Mouse (Mus musculus) ES-Bruce4 (cell line): ENCODE results near the gene Cers1. TPM values are rescaled to one million over a fixed set of nuclear protein-coding genes. Genes with fewer than 3 reads are reported as not detected.

ENCODE experiments used
- H3K27ac ChIP-seq: 2 replicates; pipeline ENCODE4 v1.5.1; 2012; ENCODE audit warnings: low read length, inconsistent platforms; ENCODE audit not compliant: insufficient read depth
- H3K27me3 ChIP-seq: 2 replicates; pipeline ENCODE4 v1.6.1; 2012; ENCODE audit warnings: mild to moderate bottlenecking, low read length, inconsistent platforms; ENCODE audit not compliant: control insufficient read depth, poor library complexity, insufficient read depth, severe bottlenecking
- H3K36me3 ChIP-seq: 2 replicates; pipeline ENCODE4 v1.6.1; 2012; ENCODE audit warnings: inconsistent platforms, mild to moderate bottlenecking, low read length, moderate library complexity; ENCODE audit not compliant: control insufficient read depth, poor library complexity, insufficient read depth, severe bottlenecking
- H3K4me1 ChIP-seq: one replicate; pipeline ENCODE4 v1.8.1; 2011; ENCODE audit warnings: low read length; ENCODE audit not compliant: control insufficient read depth, insufficient read depth
- H3K4me3 ChIP-seq: 2 replicates; pipeline ENCODE4 v1.5.1; 2011; ENCODE audit warnings: low read depth, mild to moderate bottlenecking, low read length
- H3K9ac ChIP-seq: 2 replicates; pipeline ENCODE4 v1.6.1; 2012; ENCODE audit warnings: low read depth, mild to moderate bottlenecking, inconsistent platforms; ENCODE audit not compliant: poor library complexity, severe bottlenecking
- H3K9me3 ChIP-seq: replicated peaks from 2 replicates; pipeline ENCODE4 v1.6.1; 2012; ENCODE audit warnings: mild to moderate bottlenecking, low read length, inconsistent platforms; ENCODE audit not compliant: control insufficient read depth, poor library complexity, insufficient read depth, severe bottlenecking
- CTCF ChIP-seq: IDR thresholded peaks from one replicate; pipeline ENCODE4 v1.8.1; 2011; ENCODE audit warnings: low read depth, low read length
- EP300 ChIP-seq: IDR thresholded peaks from 2 replicates; pipeline ENCODE4 v1.6.1; 2011; ENCODE audit warnings: low read depth, low read length; ENCODE audit not compliant: insufficient read depth
- POLR2A ChIP-seq: IDR thresholded peaks from one replicate; pipeline ENCODE4 v1.8.1; 2011; ENCODE audit warnings: low read length; ENCODE audit not compliant: insufficient read depth
- polyA plus RNA-seq: library from polyadenylated mRNA; stranded (reverse); fragments of >200 nt; gene quantifications from 2 replicates; pipeline ENCODE4 v1.2.4, GENCODE M21; 2011; ENCODE audit warnings: low read depth; ENCODE audit not compliant: missing spikeins, insufficient read depth, insufficient read length

The Cers1 gene
- polyA plus RNA-seq, 1 experiment = 3.4 TPM

DNA sequence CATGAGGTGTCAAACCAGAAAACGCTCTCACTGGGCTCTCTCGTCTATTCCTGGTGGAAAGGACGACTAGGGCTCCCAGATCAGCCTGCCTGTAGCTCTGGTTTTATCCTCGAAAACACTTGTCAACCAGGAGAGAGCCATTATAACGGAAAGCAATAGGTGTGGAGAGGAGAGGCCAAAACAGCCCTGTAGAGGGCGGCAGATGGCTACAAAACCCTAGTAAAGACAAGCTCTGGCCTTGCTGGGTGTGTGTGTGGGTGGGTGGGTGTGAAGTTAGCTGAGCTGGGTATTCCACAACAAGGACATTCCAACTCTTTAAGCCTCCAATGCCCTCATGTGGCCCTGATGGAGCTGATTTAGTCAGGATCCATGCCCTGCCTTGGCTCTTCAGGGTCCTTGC is 28.1 kb downstream of the Cers1 start:
- Histone ChIP-seq H3K4me3 (no peak overlapping the region), H3K27ac (no peak overlapping the region), H3K9ac (no peak overlapping the region), H3K36me3 (peaks cover 54% of the 10 kb centered on the region), H3K4me1 (peaks cover 2% of the 10 kb centered on the region), H3K9me3 (no peaks in the 10 kb centered on the region), H3K27me3 (no peaks in the 10 kb centered on the region)
- TF ChIP-seq EP300 (no peak), CTCF (peak; percentile 56), POLR2A (no peak)

DNA sequence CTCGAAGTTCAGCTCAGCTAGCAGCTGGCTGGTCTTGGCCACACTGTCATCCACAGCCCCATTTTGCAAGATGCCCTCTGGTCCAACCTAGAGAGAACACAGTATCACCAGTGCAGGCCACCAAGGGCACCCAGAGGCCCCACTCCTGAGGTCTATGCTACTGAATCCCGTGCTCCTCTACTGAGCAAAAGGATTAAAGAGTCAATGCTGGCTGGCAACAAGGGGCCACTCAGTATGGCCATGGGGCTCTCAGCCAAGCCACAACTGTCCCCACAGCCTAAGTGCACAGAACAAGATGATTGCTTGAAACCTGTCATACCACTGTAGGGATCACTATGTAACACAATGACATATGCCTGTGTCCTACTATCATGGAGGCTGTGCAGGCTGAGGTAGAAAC is 28.7 kb downstream of the Cers1 start:
- no peak overlapping the region for H3K9ac ChIP-seq
- no peaks in the 10 kb centered on the region for H3K27me3 ChIP-seq
- no peaks in the 10 kb centered on the region for H3K9me3 ChIP-seq
- peaks cover 53% of the 10 kb centered on the region for H3K36me3 ChIP-seq
- TF ChIP-seq CTCF (no peak), EP300 (no peak), POLR2A (no peak)
- H3K4me1 ChIP-seq = peaks cover 6% of the 10 kb centered on the region
- no peak overlapping the region for H3K27ac ChIP-seq
- no peak overlapping the region for H3K4me3 ChIP-seq

DNA sequence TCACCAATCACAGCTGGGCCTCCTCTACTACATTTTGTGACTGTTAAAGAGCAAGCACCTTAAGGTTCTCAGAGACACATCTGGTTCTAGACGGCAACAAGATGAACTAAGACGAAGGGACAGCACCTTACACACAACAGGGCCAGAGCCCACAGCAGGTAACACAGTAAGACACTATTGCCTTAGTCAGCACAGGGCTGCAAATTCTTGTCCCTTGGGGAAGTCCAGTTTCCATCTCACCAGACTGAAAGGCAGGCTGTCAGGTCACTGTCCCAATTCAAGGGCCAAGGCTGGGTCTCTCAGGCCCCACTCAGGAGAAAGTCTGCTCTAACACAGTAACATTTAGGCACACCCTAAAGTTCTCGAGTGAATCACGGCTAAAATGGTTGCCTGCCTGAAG is 31.9 kb downstream of the Cers1 start:
- TF ChIP-seq POLR2A = no peak
- TF ChIP-seq EP300 = no peak
- no peak for TF ChIP-seq CTCF
- H3K9me3 ChIP-seq = no peaks in the 10 kb centered on the region
- H3K27me3 ChIP-seq = no peaks in the 10 kb centered on the region
- no peak overlapping the region for H3K27ac ChIP-seq
- peaks cover 32% of the 10 kb centered on the region for H3K36me3 ChIP-seq
- H3K9ac ChIP-seq = no peak overlapping the region
- H3K4me1 ChIP-seq = peaks cover 10% of the 10 kb centered on the region
- H3K4me3 ChIP-seq = no peak overlapping the region

DNA sequence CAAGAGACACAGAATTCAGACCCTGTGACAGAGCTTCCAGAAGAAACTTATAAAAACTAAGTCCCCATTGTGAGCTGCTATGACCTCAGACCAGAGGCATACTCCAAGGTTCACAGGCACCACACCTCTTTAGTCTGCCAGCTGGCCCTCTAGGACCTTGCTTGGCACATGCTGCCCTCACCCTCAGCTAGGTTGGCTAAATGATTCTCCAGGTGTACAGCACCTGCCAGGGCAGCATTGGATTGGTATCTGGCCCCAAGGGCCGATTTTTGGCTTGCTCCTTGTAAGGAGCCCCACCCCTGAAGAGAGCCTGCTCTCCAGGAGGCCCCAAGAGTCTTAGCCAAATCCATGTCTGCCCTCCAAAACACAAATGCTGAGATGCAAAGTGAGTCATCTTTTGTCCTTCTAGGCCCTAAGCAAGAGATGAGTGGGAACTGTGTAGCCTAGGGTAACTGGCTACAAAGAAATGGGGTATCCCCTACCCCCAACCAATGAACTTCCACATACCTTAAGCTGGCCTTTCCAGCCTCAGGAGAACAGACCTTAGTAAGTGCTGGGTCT is 32.4 kb downstream of the Cers1 start:
- no peaks in the 10 kb centered on the region for H3K27me3 ChIP-seq
- no peak overlapping the region for H3K4me3 ChIP-seq
- H3K9me3 ChIP-seq = no peaks in the 10 kb centered on the region
- TF ChIP-seq CTCF (no peak), POLR2A (no peak), EP300 (no peak)
- peaks cover 27% of the 10 kb centered on the region for H3K36me3 ChIP-seq
- H3K9ac ChIP-seq = no peak overlapping the region
- H3K4me1 ChIP-seq = peaks cover 10% of the 10 kb centered on the region
- no peak overlapping the region for H3K27ac ChIP-seq

GRCm38 (mm10) chr8:70351035-70351999 is 35.7 kb downstream of the Cers1 start:
- H3K9ac ChIP-seq = peak overlapping the region; percentile 99
- no peaks in the 10 kb centered on the region for H3K27me3 ChIP-seq
- H3K27ac ChIP-seq = no peak overlapping the region
- peaks cover 17% of the 10 kb centered on the region for H3K36me3 ChIP-seq
- TF ChIP-seq CTCF = no peak
- TF ChIP-seq EP300 = no peak
- no peak for TF ChIP-seq POLR2A
- H3K4me1 ChIP-seq = peaks cover 10% of the 10 kb centered on the region
- H3K4me3 ChIP-seq = peak overlapping the region; percentile 91
- H3K9me3 ChIP-seq = no peaks in the 10 kb centered on the region

DNA sequence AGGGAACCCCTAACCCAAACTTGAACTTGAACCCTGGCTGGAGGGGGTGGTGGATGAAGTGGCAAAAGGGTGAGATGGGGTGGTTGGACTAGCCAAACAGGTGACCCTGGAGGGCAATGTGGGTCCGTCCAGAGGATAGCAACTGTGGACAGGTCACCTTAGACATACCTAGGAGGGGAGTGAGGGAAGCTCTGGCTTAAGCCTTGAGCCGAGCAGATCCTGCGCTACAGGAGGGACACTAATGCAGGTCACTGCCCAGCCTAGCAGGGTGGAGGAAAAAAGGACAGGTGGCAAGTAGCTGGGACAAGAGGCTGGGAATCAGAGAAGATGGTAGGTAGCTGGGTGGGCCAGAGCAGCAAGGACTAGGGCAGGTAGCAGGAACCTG is 36.4 kb downstream of the Cers1 start:
- Histone ChIP-seq H3K4me1 (peaks cover 10% of the 10 kb centered on the region), H3K27ac (no peak overlapping the region)

More for the DNA sequence above, 36.4 kb downstream of the Cers1 start:
- Histone ChIP-seq H3K9me3 (no peaks in the 10 kb centered on the region), H3K9ac (peak overlapping the region; percentile 99), H3K36me3 (peaks cover 14% of the 10 kb centered on the region), H3K27me3 (no peaks in the 10 kb centered on the region), H3K4me3 (peak overlapping the region; percentile 91)
- TF ChIP-seq CTCF (no peak), POLR2A (no peak), EP300 (no peak)
